Mouse (Mus musculus): Measurements from ENCODE around the gene a. TPM values are rescaled to one million over a fixed set of nuclear protein-coding genes. Genes with fewer than 3 reads are reported as not detected.

a gene
- polyA plus RNA-seq, 1 experiment, result not detected

GRCm38 (mm10) chr2:154803845-154804244, 12.6 kb downstream of the a start:
- Histone ChIP-seq H3K27ac (ENCODE audit: insufficient read depth, low read length) (no peak overlapping the region), H3K4me3 (ENCODE audit: low read depth, low read length) (no peak overlapping the region), H3K36me3 (ENCODE audit: control insufficient read depth, insufficient read depth, low read length, poor library complexity, severe bottlenecking) (0 out of 2 replicates have a peak, but pooled peaks cover 2% of the 10 kb centered on the region), H3K9me3 (replicated peaks; ENCODE audit: control insufficient read depth, insufficient read depth, low read length, poor library complexity, severe bottlenecking) (no peaks in the 10 kb centered on the region), H3K4me1 (ENCODE audit: control insufficient read depth, insufficient read depth, low read length) (no peaks in the 10 kb centered on the region), H3K27me3 (ENCODE audit: control insufficient read depth, insufficient read depth, low read length, poor library complexity, severe bottlenecking) (no peaks in the 10 kb centered on the region), H3K9ac (ENCODE audit: low read depth, poor library complexity, severe bottlenecking) (no peak overlapping the region)
- TF ChIP-seq CTCF (IDR thresholded peaks at IDR 0.05; ENCODE audit: low read depth, low read length), result no peak

- no peak overlapping the region for H3K4me3 ChIP-seq (ENCODE audit: low read depth, low read length)
- no peaks in the 10 kb centered on the region for H3K4me1 ChIP-seq (ENCODE audit: control insufficient read depth, insufficient read depth, low read length)
- H3K27ac ChIP-seq (ENCODE audit: insufficient read depth, low read length), result no peak overlapping the region
- H3K9me3 ChIP-seq (replicated peaks; ENCODE audit: control insufficient read depth, insufficient read depth, low read length, poor library complexity, severe bottlenecking), result no peaks in the 10 kb centered on the region
- no peaks in the 10 kb centered on the region for H3K36me3 ChIP-seq (ENCODE audit: control insufficient read depth, insufficient read depth, low read length, poor library complexity, severe bottlenecking)
- TF ChIP-seq CTCF (IDR thresholded peaks at IDR 0.05; ENCODE audit: low read depth, low read length) (no peak), POLR2A (IDR thresholded peaks at IDR 0.05; ENCODE audit: insufficient read depth, low read length) (no peak), EP300 (IDR thresholded peaks at IDR 0.05; ENCODE audit: insufficient read depth, low read depth, low read length) (no peak)
- H3K27me3 ChIP-seq (ENCODE audit: control insufficient read depth, insufficient read depth, low read length, poor library complexity, severe bottlenecking), result no peaks in the 10 kb centered on the region
- H3K9ac ChIP-seq (ENCODE audit: low read depth, poor library complexity, severe bottlenecking), result no peak overlapping the region
These were observed 16.5 kb downstream of the a start for GRCm38 (mm10) chr2:154807689-154808088.

GRCm38 (mm10) chr2:154809107-154809762, 18.0 kb downstream of the a start:
- Histone ChIP-seq H3K4me1 (ENCODE audit: control insufficient read depth, insufficient read depth, low read length) (no peaks in the 10 kb centered on the region), H3K27me3 (ENCODE audit: control insufficient read depth, insufficient read depth, low read length, poor library complexity, severe bottlenecking) (no peaks in the 10 kb centered on the region), H3K9me3 (replicated peaks; ENCODE audit: control insufficient read depth, insufficient read depth, low read length, poor library complexity, severe bottlenecking) (no peaks in the 10 kb centered on the region), H3K27ac (ENCODE audit: insufficient read depth, low read length) (no peak overlapping the region), H3K36me3 (ENCODE audit: control insufficient read depth, insufficient read depth, low read length, poor library complexity, severe bottlenecking) (no peaks in the 10 kb centered on the region), H3K4me3 (ENCODE audit: low read depth, low read length) (no peak overlapping the region), H3K9ac (ENCODE audit: low read depth, poor library complexity, severe bottlenecking) (no peak overlapping the region)
- TF ChIP-seq CTCF (IDR thresholded peaks at IDR 0.05; ENCODE audit: low read depth, low read length) (no peak), EP300 (IDR thresholded peaks at IDR 0.05; ENCODE audit: insufficient read depth, low read depth, low read length) (no peak), POLR2A (IDR thresholded peaks at IDR 0.05; ENCODE audit: insufficient read depth, low read length) (no peak)

GRCm38 (mm10) chr2:154810821-154811220, 19.6 kb downstream of the a start:
- no peak for TF ChIP-seq EP300 (IDR thresholded peaks at IDR 0.05; ENCODE audit: insufficient read depth, low read depth, low read length)
- TF ChIP-seq CTCF (IDR thresholded peaks at IDR 0.05; ENCODE audit: low read depth, low read length), result no peak
- no peak for TF ChIP-seq POLR2A (IDR thresholded peaks at IDR 0.05; ENCODE audit: insufficient read depth, low read length)
- no peaks in the 10 kb centered on the region for H3K27me3 ChIP-seq (ENCODE audit: control insufficient read depth, insufficient read depth, low read length, poor library complexity, severe bottlenecking)
- no peaks in the 10 kb centered on the region for H3K9me3 ChIP-seq (replicated peaks; ENCODE audit: control insufficient read depth, insufficient read depth, low read length, poor library complexity, severe bottlenecking)
- H3K27ac ChIP-seq (ENCODE audit: insufficient read depth, low read length), result no peak overlapping the region
- no peaks in the 10 kb centered on the region; the same call in 1 of the 2 replicates for H3K36me3 ChIP-seq (ENCODE audit: control insufficient read depth, insufficient read depth, low read length, poor library complexity, severe bottlenecking)
- H3K4me1 ChIP-seq (ENCODE audit: control insufficient read depth, insufficient read depth, low read length), result no peaks in the 10 kb centered on the region
- H3K4me3 ChIP-seq (ENCODE audit: low read depth, low read length), result no peak overlapping the region
- no peak overlapping the region for H3K9ac ChIP-seq (ENCODE audit: low read depth, poor library complexity, severe bottlenecking)

GRCm38 (mm10) chr2:154813426-154813825, 22.2 kb downstream of the a start:
- Histone ChIP-seq H3K9ac (ENCODE audit: low read depth, poor library complexity, severe bottlenecking) (no peak overlapping the region), H3K4me3 (ENCODE audit: low read depth, low read length) (no peak overlapping the region), H3K4me1 (ENCODE audit: control insufficient read depth, insufficient read depth, low read length) (no peaks in the 10 kb centered on the region), H3K27ac (ENCODE audit: insufficient read depth, low read length) (no peak overlapping the region), H3K27me3 (ENCODE audit: control insufficient read depth, insufficient read depth, low read length, poor library complexity, severe bottlenecking) (no peaks in the 10 kb centered on the region), H3K9me3 (replicated peaks; ENCODE audit: control insufficient read depth, insufficient read depth, low read length, poor library complexity, severe bottlenecking) (no peaks in the 10 kb centered on the region), H3K36me3 (ENCODE audit: control insufficient read depth, insufficient read depth, low read length, poor library complexity, severe bottlenecking) (no peaks in the 10 kb centered on the region; the same call in 1 of the 2 replicates)
- no peak for TF ChIP-seq EP300 (IDR thresholded peaks at IDR 0.05; ENCODE audit: insufficient read depth, low read depth, low read length)
- TF ChIP-seq POLR2A (IDR thresholded peaks at IDR 0.05; ENCODE audit: insufficient read depth, low read length), result no peak
- no peak for TF ChIP-seq CTCF (IDR thresholded peaks at IDR 0.05; ENCODE audit: low read depth, low read length)

- Histone ChIP-seq H3K4me1 (ENCODE audit: control insufficient read depth, insufficient read depth, low read length) (no peaks in the 10 kb centered on the region), H3K27ac (ENCODE audit: insufficient read depth, low read length) (no peak overlapping the region; the same call in 1 of the 2 replicates), H3K4me3 (ENCODE audit: low read depth, low read length) (no peak overlapping the region), H3K36me3 (ENCODE audit: control insufficient read depth, insufficient read depth, low read length, poor library complexity, severe bottlenecking) (peaks cover 3% of the 10 kb centered on the region), H3K9me3 (replicated peaks; ENCODE audit: control insufficient read depth, insufficient read depth, low read length, poor library complexity, severe bottlenecking) (no peaks in the 10 kb centered on the region), H3K9ac (ENCODE audit: low read depth, poor library complexity, severe bottlenecking) (no peak overlapping the region), H3K27me3 (ENCODE audit: control insufficient read depth, insufficient read depth, low read length, poor library complexity, severe bottlenecking) (no peaks in the 10 kb centered on the region)
- TF ChIP-seq EP300 (IDR thresholded peaks at IDR 0.05; ENCODE audit: insufficient read depth, low read depth, low read length), result no peak
- no peak for TF ChIP-seq POLR2A (IDR thresholded peaks at IDR 0.05; ENCODE audit: insufficient read depth, low read length)
- TF ChIP-seq CTCF (IDR thresholded peaks at IDR 0.05; ENCODE audit: low read depth, low read length), result no peak
These were observed 25.9 kb downstream of the a start for GRCm38 (mm10) chr2:154817089-154817488.

All from ES-Bruce4 (cell line).